Comparison of ENCODE assay signal across 22 mouse cellular contexts in the genomic region with DNA sequence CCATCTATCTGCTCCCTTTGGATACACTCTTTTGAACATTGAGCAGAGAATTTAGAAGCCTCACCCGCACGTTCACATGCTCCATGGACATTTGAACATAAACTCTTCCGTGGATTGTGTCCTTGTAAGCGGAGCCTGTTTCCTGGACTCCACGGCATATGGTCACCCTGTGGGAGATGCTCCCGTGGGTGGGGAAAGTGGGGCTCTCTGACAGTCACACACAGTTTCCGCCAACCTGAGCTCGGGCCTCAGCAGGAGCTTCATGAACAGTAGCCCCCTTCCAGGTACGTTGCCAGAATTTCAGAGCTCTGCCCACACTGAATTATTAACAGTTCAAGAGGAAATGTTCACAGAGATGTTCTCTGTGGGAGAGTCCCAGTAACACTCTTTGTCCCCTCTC.
A peak's percentile ranks its signal among the peaks of the same experiment; 100 is the strongest.
DNase-seq lines count a peak whose midpoint lies in the region; TF ChIP-seq lines count a peak whose summit lies in the region.
"Had no signal": no experiment of that assay in that cellular context is flagged by ENCODE, and none has a peak within 500 bp of the region (broad histone marks: within the 10 kb centered on the region; RNA-seq: fewer than 3 reads in every experiment).

No protein-coding gene starts in this region.

- no peak overlapping the region for H3K4me3 ChIP-seq in layer of hippocampus, adult 2 months
- H3K4me3 ChIP-seq: forebrain, embryonic 13.5 days; hindbrain, embryonic 12.5 days; limb, embryonic 12.5 days; midbrain, embryonic 12.5 days had no signal

- DNase-seq in layer of hippocampus, adult 2 months (ENCODE audit: low spot score in 2 of 2) = no peak
- no peak for DNase-seq in layer of hippocampus, postnatal 25 days (ENCODE audit: extremely low spot score in 1 of 2, low spot score in 1 of 2)
- DNase-seq in right cerebral cortex, adult 18-20 months = peak; percentile 15
- no peak for DNase-seq in right cerebral cortex, postnatal 36 days (ENCODE audit: low spot score in 2 of 2)
- peak; percentile 94 for DNase-seq in cerebellum, adult 8-10 months
- DNase-seq in cerebellum, postnatal 36 days = peak; percentile 94
- no peak for DNase-seq in frontal cortex, postnatal 36 days (ENCODE audit: low spot score in 2 of 2)
- no peak for DNase-seq in urinary bladder, postnatal 36 days (ENCODE audit: low spot score in 2 of 2)
- DNase-seq: adrenal gland, adult 8-10 months; B cell, adult 2 months; gastrocnemius, postnatal 14 days; heart, adult 11 months; heart, postnatal 10 days; liver, postnatal 0 days; lung, postnatal 10 days; thymus, adult 2 months had no signal

- H3K27ac ChIP-seq in layer of hippocampus, adult 2 months = peak overlapping the region; percentile 81
- H3K27ac ChIP-seq: forebrain, embryonic 13.5 days; hindbrain, embryonic 12.5 days; kidney, postnatal 0 days; limb, embryonic 12.5 days; midbrain, embryonic 12.5 days; stomach, postnatal 0 days had no signal

- no peak for TF ChIP-seq CTCF in layer of hippocampus, adult 2 months (conservative IDR thresholded peaks at IDR 0.05)

Comparison
In these comparisons a context has a peak if more than half of its experiments do, and no peak if none do; other contexts are left out.
1. DNase-seq: peak in right cerebral cortex, adult 18-20 months (single experiment), cerebellum, adult 8-10 months (single experiment) and cerebellum, postnatal 36 days (2 of 2); none in layer of hippocampus, adult 2 months (0 of 2), layer of hippocampus, postnatal 25 days (0 of 2), right cerebral cortex, postnatal 36 days (0 of 2), frontal cortex, postnatal 36 days (0 of 2) and urinary bladder, postnatal 36 days (0 of 2).